Mouse (Mus musculus): Measurements from ENCODE around the gene Cdk14.

DNA sequence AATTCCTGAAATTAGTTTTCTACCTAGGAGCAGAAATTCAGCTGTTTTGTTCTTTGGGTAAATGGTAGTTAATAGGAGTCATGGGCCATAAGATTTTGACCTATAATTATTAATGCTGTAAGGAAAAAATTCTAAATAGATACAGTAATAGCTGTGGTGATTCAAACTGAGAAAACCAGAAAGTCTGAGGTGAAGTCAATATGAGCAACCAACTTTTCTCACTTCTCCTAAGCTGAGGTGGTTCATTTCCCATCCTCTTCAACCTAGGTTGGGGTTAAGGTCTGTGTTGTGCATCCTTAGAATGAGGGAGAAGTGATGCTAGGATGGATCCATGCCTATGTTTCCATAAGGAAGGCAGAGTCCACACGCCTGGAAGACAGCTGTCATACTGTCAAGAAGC, 649.5 kb downstream of the Cdk14 start:
- no peak for TF ChIP-seq POLR2A (IDR thresholded peaks at IDR 0.05; ENCODE audit: insufficient read length, low read depth)
- no peak for TF ChIP-seq USF1 (IDR thresholded peaks at IDR 0.05; ENCODE audit: low read depth)
- no peak for TF ChIP-seq TCF12 (IDR thresholded peaks at IDR 0.05; ENCODE audit: insufficient read depth, poor library complexity, severe bottlenecking)
- no peak for TF ChIP-seq SRF (IDR thresholded peaks at IDR 0.05; ENCODE audit: control insufficient read depth, insufficient read length, low read depth)
- TF ChIP-seq POLR2AphosphoS2 (IDR thresholded peaks at IDR 0.05; ENCODE audit: insufficient read length, low read depth): no peak
- TF ChIP-seq E2F4 (IDR thresholded peaks at IDR 0.05; ENCODE audit: insufficient read depth): no peak
- TF ChIP-seq MYOD1 (IDR thresholded peaks at IDR 0.05; ENCODE audit: control insufficient read depth in 1 of 3, insufficient read length in 2 of 3, low read depth in 2 of 3): no peak
- no peak for TF ChIP-seq MAX (IDR thresholded peaks at IDR 0.05; ENCODE audit: low read depth)
- TF ChIP-seq MYOG (IDR thresholded peaks at IDR 0.05; ENCODE audit: control insufficient read depth in 1 of 3, insufficient read depth in 1 of 3, insufficient read length in 2 of 3, low read depth in 2 of 3): no peak
